Mouse (Mus musculus): ENCODE measurements around the gene Klf6. TPM values are rescaled to one million over a fixed set of nuclear protein-coding genes. Genes with fewer than 3 reads are reported as not detected.

The Klf6 gene
- total and polyA plus RNA-seq, 3 experiments = 26.3 to 104 (median 101) TPM

GRCm38 (mm10) chr13:5899641-5900040 is 38.4 kb downstream of the Klf6 start:
- Histone ChIP-seq H3K36me3 (replicated peaks) (no peaks in the 10 kb centered on the region), H3K4me1 (ENCODE audit: insufficient read depth, low read depth, low read length) (no peaks in the 10 kb centered on the region), H3K27me3 (ENCODE audit: insufficient read depth, low read length) (peaks cover 11% of the 10 kb centered on the region), H3K4me3 (ENCODE audit: low read depth, low read length) (no peak overlapping the region), H3K9me3 (replicated peaks) (no peaks in the 10 kb centered on the region)
- TF ChIP-seq GATA2 (IDR thresholded peaks at IDR 0.05; ENCODE audit: borderline replicate concordance, low read depth, low read length) (no peak), GATA1 (IDR thresholded peaks at IDR 0.05; ENCODE audit: borderline replicate concordance, low read length) (no peak), TAL1 (conservative IDR thresholded peaks at IDR 0.05; ENCODE audit: low read depth, low read length) (no peak), POLR2AphosphoS5 (IDR thresholded peaks at IDR 0.05; ENCODE audit: insufficient replicate concordance, low read depth, low read length) (no peak), CTCF (IDR thresholded peaks at IDR 0.05; ENCODE audit: low read depth, low read length) (no peak)
- ATAC-seq (ENCODE audit: extremely low read depth, insufficient number of reproducible peaks, low FRiP score, poor library complexity, severe bottlenecking) (no peak), DNase-seq (ENCODE audit: low spot score) (no peak)

GRCm38 (mm10) chr13:5913201-5913600 is 51.9 kb downstream of the Klf6 start:
- DNase-seq (ENCODE audit: low spot score) (no peak), ATAC-seq (ENCODE audit: extremely low read depth, insufficient number of reproducible peaks, low FRiP score, poor library complexity, severe bottlenecking) (no peak)
- peaks cover 3% of the 10 kb centered on the region; the same call in 1 of the 2 replicates for H3K27me3 ChIP-seq (ENCODE audit: insufficient read depth, low read length)
- no peak overlapping the region for H3K4me3 ChIP-seq (ENCODE audit: low read depth, low read length)
- no peaks in the 10 kb centered on the region for H3K4me1 ChIP-seq (ENCODE audit: insufficient read depth, low read depth, low read length)
- no peaks in the 10 kb centered on the region for H3K9me3 ChIP-seq (replicated peaks)
- TF ChIP-seq POLR2AphosphoS5 (IDR thresholded peaks at IDR 0.05; ENCODE audit: insufficient replicate concordance, low read depth, low read length) (no peak), TAL1 (conservative IDR thresholded peaks at IDR 0.05; ENCODE audit: low read depth, low read length) (no peak), GATA2 (IDR thresholded peaks at IDR 0.05; ENCODE audit: borderline replicate concordance, low read depth, low read length) (no peak), CTCF (IDR thresholded peaks at IDR 0.05; ENCODE audit: low read depth, low read length) (no peak), GATA1 (IDR thresholded peaks at IDR 0.05; ENCODE audit: borderline replicate concordance, low read length) (no peak)
- no peaks in the 10 kb centered on the region for H3K36me3 ChIP-seq (replicated peaks)

- DNase-seq (ENCODE audit: low spot score) (no peak), ATAC-seq (ENCODE audit: extremely low read depth, insufficient number of reproducible peaks, low FRiP score, poor library complexity, severe bottlenecking) (no peak)
- H3K27me3 ChIP-seq (ENCODE audit: insufficient read depth, low read length) = peaks cover 3% of the 10 kb centered on the region; the same call in 1 of the 2 replicates
- H3K4me1 ChIP-seq (ENCODE audit: insufficient read depth, low read depth, low read length) = no peaks in the 10 kb centered on the region
- no peaks in the 10 kb centered on the region for H3K9me3 ChIP-seq (replicated peaks)
- TF ChIP-seq POLR2AphosphoS5 (IDR thresholded peaks at IDR 0.05; ENCODE audit: insufficient replicate concordance, low read depth, low read length) (no peak), GATA2 (IDR thresholded peaks at IDR 0.05; ENCODE audit: borderline replicate concordance, low read depth, low read length) (no peak), CTCF (IDR thresholded peaks at IDR 0.05; ENCODE audit: low read depth, low read length) (no peak), TAL1 (conservative IDR thresholded peaks at IDR 0.05; ENCODE audit: low read depth, low read length) (no peak), GATA1 (IDR thresholded peaks at IDR 0.05; ENCODE audit: borderline replicate concordance, low read length) (no peak)
- H3K4me3 ChIP-seq (ENCODE audit: low read depth, low read length) = no peak overlapping the region
- no peaks in the 10 kb centered on the region for H3K36me3 ChIP-seq (replicated peaks)
Measured at GRCm38 (mm10) chr13:5917360-5917759, 56.1 kb downstream of the Klf6 start.

GRCm38 (mm10) chr13:5919966-5920365 is 58.7 kb downstream of the Klf6 start:
- TF ChIP-seq GATA1 (IDR thresholded peaks at IDR 0.05; ENCODE audit: borderline replicate concordance, low read length) = no peak
- TF ChIP-seq CTCF (IDR thresholded peaks at IDR 0.05; ENCODE audit: low read depth, low read length) = no peak
- no peak for TF ChIP-seq TAL1 (conservative IDR thresholded peaks at IDR 0.05; ENCODE audit: low read depth, low read length)
- no peak for TF ChIP-seq POLR2AphosphoS5 (IDR thresholded peaks at IDR 0.05; ENCODE audit: insufficient replicate concordance, low read depth, low read length)
- TF ChIP-seq GATA2 (IDR thresholded peaks at IDR 0.05; ENCODE audit: borderline replicate concordance, low read depth, low read length) = no peak
- H3K9me3 ChIP-seq (replicated peaks) = no peaks in the 10 kb centered on the region
- H3K4me3 ChIP-seq (ENCODE audit: low read depth, low read length) = no peak overlapping the region
- no peaks in the 10 kb centered on the region for H3K36me3 ChIP-seq (replicated peaks)
- H3K4me1 ChIP-seq (ENCODE audit: insufficient read depth, low read depth, low read length) = no peaks in the 10 kb centered on the region
- ATAC-seq (ENCODE audit: extremely low read depth, insufficient number of reproducible peaks, low FRiP score, poor library complexity, severe bottlenecking) (no peak), DNase-seq (ENCODE audit: low spot score) (no peak)
- peaks cover 3% of the 10 kb centered on the region; the same call in 1 of the 2 replicates for H3K27me3 ChIP-seq (ENCODE audit: insufficient read depth, low read length)

Data from G1E (cell line).